19 mouse cellular contexts compared by ENCODE assay signal in genomic region chr9:14031358-14032047, GRCm38 (mm10).
DNase-seq lines count a peak whose midpoint lies in the region; ATAC-seq lines count a peak whose summit lies in the region.
"Had no signal": no experiment of that assay in that cellular context is flagged by ENCODE, and none has a peak within 500 bp of the region (broad histone marks: within the 10 kb centered on the region; RNA-seq: fewer than 3 reads in every experiment).

No protein-coding gene starts in this region.

- no peaks in the 10 kb centered on the region for H3K36me3 ChIP-seq in intestine, embryonic 15.5 days
- no peaks in the 10 kb centered on the region for H3K36me3 ChIP-seq in intestine, embryonic 16.5 days (ENCODE audit: control insufficient read depth, insufficient read depth, low read length)
- no peaks in the 10 kb centered on the region for H3K36me3 ChIP-seq in forebrain, embryonic 15.5 days
- H3K36me3 ChIP-seq in hindbrain, embryonic 15.5 days: no peaks in the 10 kb centered on the region
- no peaks in the 10 kb centered on the region for H3K36me3 ChIP-seq in neural tube, embryonic 14.5 days (ENCODE audit: control insufficient read depth, insufficient read depth, low read length)
- H3K36me3 ChIP-seq: heart, embryonic 12.5 days had no signal

- 58% methylated on average over 6 of the region's 6 CpGs for WGBS in intestine, embryonic 15.5 days
- WGBS in intestine, embryonic 16.5 days: 60% methylated on average over 6 of the region's 6 CpGs
- 13% methylated on average over 6 of the region's 6 CpGs for WGBS in forebrain, embryonic 15.5 days
- WGBS in hindbrain, embryonic 15.5 days: 45% methylated on average over 6 of the region's 6 CpGs
- 38% methylated on average over 6 of the region's 6 CpGs for WGBS in neural tube, embryonic 14.5 days

- no peaks in the 10 kb centered on the region for H3K27me3 ChIP-seq in intestine, embryonic 15.5 days (replicated peaks)
- H3K27me3 ChIP-seq in intestine, embryonic 16.5 days (replicated peaks; ENCODE audit: control insufficient read depth, insufficient read depth, low read length): no peaks in the 10 kb centered on the region
- no peaks in the 10 kb centered on the region for H3K27me3 ChIP-seq in forebrain, embryonic 15.5 days
- no peaks in the 10 kb centered on the region for H3K27me3 ChIP-seq in hindbrain, embryonic 15.5 days
- H3K27me3 ChIP-seq in neural tube, embryonic 14.5 days (ENCODE audit: control insufficient read depth, insufficient read depth, low read length): no peaks in the 10 kb centered on the region
- H3K27me3 ChIP-seq: heart, embryonic 12.5 days had no signal

- no peak for DNase-seq in lung, adult 18-20 months
- DNase-seq in testis, postnatal 10 days (ENCODE audit: low spot score): no peak
- DNase-seq: adrenal gland, adult 8-10 months; cerebellum, postnatal 10 days; gastrocnemius, adult 2 months; heart, postnatal 14 days; kidney, postnatal 36 days; left cerebral cortex, postnatal 4 days; liver; lung, postnatal 14 days; retina, postnatal 1 day; thymus, postnatal 25 days had no signal

- no peaks in the 10 kb centered on the region for H3K9me3 ChIP-seq in intestine, embryonic 15.5 days
- H3K9me3 ChIP-seq in intestine, embryonic 16.5 days (ENCODE audit: control insufficient read depth, low read length): no peaks in the 10 kb centered on the region
- no peaks in the 10 kb centered on the region for H3K9me3 ChIP-seq in forebrain, embryonic 15.5 days
- no peaks in the 10 kb centered on the region for H3K9me3 ChIP-seq in hindbrain, embryonic 15.5 days
- H3K9me3 ChIP-seq in neural tube, embryonic 14.5 days (ENCODE audit: control insufficient read depth, low read length): no peaks in the 10 kb centered on the region
- H3K9me3 ChIP-seq: heart, embryonic 12.5 days had no signal

- 0 out of 2 replicates have a peak, but pooled peaks have one; percentile 41 for ATAC-seq in intestine, embryonic 15.5 days
- ATAC-seq in intestine, embryonic 16.5 days: no peak
- ATAC-seq in forebrain, embryonic 15.5 days (replicated peaks): peak; percentile 87
- ATAC-seq in hindbrain, embryonic 15.5 days (ENCODE audit: low FRiP score, low read depth): peak; percentile 93
- peak; percentile 93 for ATAC-seq in neural tube, embryonic 14.5 days (ENCODE audit: low read depth)

- H3K4me1 ChIP-seq in intestine, embryonic 15.5 days (replicated peaks): no peaks in the 10 kb centered on the region
- H3K4me1 ChIP-seq in intestine, embryonic 16.5 days (ENCODE audit: control insufficient read depth, insufficient read depth, low read length): no peaks in the 10 kb centered on the region
- peaks cover 10% of the 10 kb centered on the region for H3K4me1 ChIP-seq in forebrain, embryonic 15.5 days
- H3K4me1 ChIP-seq in hindbrain, embryonic 15.5 days (replicated peaks): 0 out of 2 replicates have a peak, but pooled peaks cover 4% of the 10 kb centered on the region
- no peaks in the 10 kb centered on the region for H3K4me1 ChIP-seq in neural tube, embryonic 14.5 days (ENCODE audit: control insufficient read depth, insufficient read depth, low read length)
- H3K4me1 ChIP-seq: heart, embryonic 12.5 days had no signal

- H3K4me3 ChIP-seq in intestine, embryonic 15.5 days (replicated peaks): no peak overlapping the region
- H3K4me3 ChIP-seq in intestine, embryonic 16.5 days (ENCODE audit: low read length): no peak overlapping the region
- H3K4me3 ChIP-seq in forebrain, embryonic 15.5 days: no peak overlapping the region
- no peak overlapping the region for H3K4me3 ChIP-seq in hindbrain, embryonic 15.5 days
- no peak overlapping the region for H3K4me3 ChIP-seq in neural tube, embryonic 14.5 days (ENCODE audit: low read depth, low read length)
- H3K4me3 ChIP-seq: gastrocnemius, adult 2 months; heart, embryonic 12.5 days; left cerebral cortex, adult 2 months had no signal

- no peak overlapping the region for H3K4me2 ChIP-seq in intestine, embryonic 15.5 days (replicated peaks)
- H3K4me2 ChIP-seq in intestine, embryonic 16.5 days (ENCODE audit: low read depth, low read length): no peak overlapping the region
- no peak overlapping the region for H3K4me2 ChIP-seq in forebrain, embryonic 15.5 days (replicated peaks)
- no peak overlapping the region for H3K4me2 ChIP-seq in hindbrain, embryonic 15.5 days
- no peak overlapping the region for H3K4me2 ChIP-seq in neural tube, embryonic 14.5 days (ENCODE audit: low read depth, low read length)
- H3K4me2 ChIP-seq: heart, embryonic 12.5 days had no signal

- no peak overlapping the region for H3K27ac ChIP-seq in intestine, embryonic 15.5 days
- H3K27ac ChIP-seq in intestine, embryonic 16.5 days (ENCODE audit: low read length): no peak overlapping the region
- 0 out of 2 replicates have a peak overlapping the region, but pooled peaks have one; percentile 5 for H3K27ac ChIP-seq in forebrain, embryonic 15.5 days (replicated peaks)
- H3K27ac ChIP-seq in hindbrain, embryonic 15.5 days (replicated peaks): peak overlapping the region; percentile 45; the same call in 1 of the 2 replicates
- H3K27ac ChIP-seq in neural tube, embryonic 14.5 days (ENCODE audit: low read depth, low read length): peak overlapping the region; percentile 50
- H3K27ac ChIP-seq: gastrocnemius, adult 2 months; left cerebral cortex, adult 2 months had no signal

- no peak overlapping the region for H3K9ac ChIP-seq in intestine, embryonic 15.5 days
- no peak overlapping the region for H3K9ac ChIP-seq in intestine, embryonic 16.5 days (ENCODE audit: low read depth, low read length)
- H3K9ac ChIP-seq in forebrain, embryonic 15.5 days (replicated peaks): no peak overlapping the region
- H3K9ac ChIP-seq in hindbrain, embryonic 15.5 days: no peak overlapping the region
- H3K9ac ChIP-seq in neural tube, embryonic 14.5 days (replicated peaks; ENCODE audit: low read depth, low read length): no peak overlapping the region
- H3K9ac ChIP-seq: heart, embryonic 12.5 days had no signal

Comparison
In these comparisons a context has a peak if more than half of its experiments do, and no peak if none do; other contexts are left out.
1. H3K27ac ChIP-seq: peak in forebrain, embryonic 15.5 days (single experiment), hindbrain, embryonic 15.5 days (single experiment) and neural tube, embryonic 14.5 days (single experiment); none in intestine, embryonic 15.5 days (single experiment) and intestine, embryonic 16.5 days (single experiment).